Mouse (Mus musculus) ES-CJ7 (cell line): ENCODE data around the gene Tbc1d24.

Experiments
- DNase-seq: peaks from one replicate; pipeline ENCODE4 v3.0.0; 2011; ENCODE audit warnings: low read depth, low spot score

Gene Tbc1d24

GRCm38 (mm10) chr17:24173423-24173822, 31.9 kb downstream of the Tbc1d24 start:
- DNase-seq, result peak; percentile 84

GRCm38 (mm10) chr17:24171738-24172137, 33.6 kb downstream of the Tbc1d24 start:
- DNase-seq, result no peak

DNA sequence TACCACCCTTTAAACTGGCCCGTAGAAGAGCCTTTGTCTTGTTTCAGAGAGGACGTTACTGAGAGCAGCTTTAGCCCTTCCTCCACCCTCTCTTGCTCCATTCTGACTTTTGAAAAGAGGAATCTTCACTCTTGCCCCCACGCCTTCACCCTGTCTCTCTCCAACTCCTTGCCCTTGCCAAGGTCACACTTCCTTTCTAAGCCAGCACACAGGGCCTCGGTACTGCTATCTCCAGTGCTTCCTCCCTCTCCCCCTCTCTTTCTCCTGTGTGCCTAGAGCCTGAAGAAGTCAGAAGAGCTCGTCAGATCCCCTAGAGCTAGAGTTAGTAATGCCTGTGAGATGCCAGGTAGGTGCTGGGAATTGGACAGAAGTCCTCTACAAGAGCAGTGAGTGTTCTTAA, 34.6 kb downstream of the Tbc1d24 start:
- peak; percentile 46 for DNase-seq

DNA sequence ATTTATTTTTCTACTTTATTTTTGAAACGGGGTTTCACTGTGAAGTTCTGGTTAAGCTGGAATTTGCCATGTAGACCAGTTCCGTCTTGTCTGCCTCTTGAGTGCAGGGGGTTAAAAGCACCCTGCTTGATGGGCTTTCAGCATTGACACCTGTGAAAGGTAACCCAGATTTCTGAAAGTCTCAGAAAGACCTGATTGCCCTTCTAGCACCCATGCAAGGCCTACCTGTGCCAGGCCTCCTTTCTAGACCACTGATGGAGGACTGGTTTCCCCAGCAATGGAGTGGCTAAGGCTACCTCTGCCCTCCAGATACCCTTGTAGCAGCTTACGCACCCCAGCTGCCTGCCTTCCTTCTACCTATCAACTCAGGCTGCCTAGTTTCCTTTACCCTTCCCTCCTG, 35.2 kb downstream of the Tbc1d24 start:
- no peak for DNase-seq

GRCm38 (mm10) chr17:24169317-24170065, 35.9 kb downstream of the Tbc1d24 start, which contains the start of gene Atp6v0c:
Gene Atp6v0c, minus strand, starts transcription at chr17:24169702.
- peak; percentile 96 for DNase-seq

- DNase-seq, result peak; percentile 72
Observed at GRCm38 (mm10) chr17:24168590-24169277, 36.6 kb downstream of the Tbc1d24 start.

- no peak for DNase-seq
Observed at GRCm38 (mm10) chr17:24167891-24168505, 37.4 kb downstream of the Tbc1d24 start.

- no peak for DNase-seq
Observed at GRCm38 (mm10) chr17:24167120-24167519, 38.2 kb downstream of the Tbc1d24 start.

DNA sequence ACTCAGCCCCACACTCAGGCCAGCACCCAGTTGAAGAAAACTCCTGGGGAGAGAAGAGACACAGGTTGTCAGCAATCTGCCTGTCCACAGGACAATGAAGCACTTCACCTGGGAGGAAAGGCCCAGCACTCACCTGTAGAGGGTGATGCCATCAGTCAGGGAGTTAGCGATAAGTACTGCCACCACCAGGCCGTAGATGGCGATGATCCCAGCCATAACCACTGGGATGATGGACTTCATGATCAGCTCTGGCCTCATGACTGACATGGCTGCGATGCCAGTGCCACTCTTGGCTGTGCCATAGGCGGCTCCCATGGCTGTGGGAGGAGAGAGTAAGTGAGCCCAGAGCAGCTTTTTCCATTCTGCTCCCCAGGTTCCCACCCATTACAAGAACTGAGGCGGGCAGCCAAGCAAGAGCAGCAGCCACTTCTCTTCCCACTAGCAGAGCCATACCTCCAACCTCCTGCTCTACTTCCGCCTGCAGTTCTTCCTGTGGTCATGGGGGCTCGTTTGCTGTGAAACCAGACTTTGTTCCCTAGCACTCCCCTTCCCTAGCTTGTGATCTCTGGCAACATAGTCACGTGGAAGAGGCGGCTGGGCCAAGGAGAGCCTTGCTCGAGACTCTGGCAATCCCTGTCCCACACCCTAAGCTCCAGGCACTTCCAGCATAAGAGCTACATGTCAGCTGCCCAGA, 40.6 kb downstream of the Tbc1d24 start:
- no peak for DNase-seq

- DNase-seq, result peak; percentile 98
Observed at GRCm38 (mm10) chr17:24163176-24163962, 42.0 kb downstream of the Tbc1d24 start, which contains the start of gene Amdhd2. Gene Amdhd2, minus strand, starts transcription at chr17:24163766.

- DNase-seq, result peak; percentile 36
Observed at GRCm38 (mm10) chr17:24162584-24163175, 42.7 kb downstream of the Tbc1d24 start.

DNA sequence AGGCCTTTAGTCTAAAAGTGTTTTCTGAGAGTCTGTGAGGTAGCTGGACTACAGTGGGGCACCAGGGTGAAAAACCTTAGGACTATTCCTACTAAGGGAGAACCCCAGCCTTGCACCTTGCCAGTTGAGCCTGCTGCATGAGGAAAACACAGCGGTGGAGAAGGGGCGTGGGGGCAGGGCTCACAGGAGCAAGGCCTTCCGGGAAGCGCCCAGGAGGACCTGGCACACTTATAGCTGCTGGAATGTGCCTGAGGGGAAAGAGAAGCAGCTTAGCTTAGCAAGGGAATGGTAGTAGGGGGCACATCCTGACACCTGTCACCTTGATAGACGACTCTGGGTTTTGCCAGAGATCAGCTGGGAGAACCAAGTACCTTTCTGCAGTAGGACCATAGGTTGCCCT, 43.9 kb downstream of the Tbc1d24 start:
- no peak for DNase-seq

GRCm38 (mm10) chr17:24157526-24157925, 47.8 kb downstream of the Tbc1d24 start:
- DNase-seq, result no peak

DNA sequence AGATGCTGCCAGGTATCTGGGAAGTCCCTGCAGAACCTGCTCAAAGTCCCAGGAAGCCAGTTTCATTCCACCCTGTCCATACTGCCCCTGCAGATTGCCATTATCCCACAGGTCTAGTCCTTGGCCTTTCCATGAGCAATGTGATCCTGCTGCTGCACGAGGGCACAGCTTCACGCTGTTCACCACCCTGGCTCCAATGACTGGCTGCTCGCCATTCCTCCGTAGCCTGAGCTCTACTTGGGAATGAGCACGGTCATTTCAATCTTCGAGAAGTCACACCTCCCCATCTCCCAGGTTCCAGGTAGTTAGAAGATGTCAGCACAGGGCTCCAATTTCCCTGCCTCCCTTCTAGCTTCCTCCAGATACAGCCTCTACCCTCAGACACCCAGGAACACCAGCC, 48.2 kb downstream of the Tbc1d24 start:
- no peak for DNase-seq

- no peak for DNase-seq
Observed at GRCm38 (mm10) chr17:24156394-24156793, 49.0 kb downstream of the Tbc1d24 start.

DNA sequence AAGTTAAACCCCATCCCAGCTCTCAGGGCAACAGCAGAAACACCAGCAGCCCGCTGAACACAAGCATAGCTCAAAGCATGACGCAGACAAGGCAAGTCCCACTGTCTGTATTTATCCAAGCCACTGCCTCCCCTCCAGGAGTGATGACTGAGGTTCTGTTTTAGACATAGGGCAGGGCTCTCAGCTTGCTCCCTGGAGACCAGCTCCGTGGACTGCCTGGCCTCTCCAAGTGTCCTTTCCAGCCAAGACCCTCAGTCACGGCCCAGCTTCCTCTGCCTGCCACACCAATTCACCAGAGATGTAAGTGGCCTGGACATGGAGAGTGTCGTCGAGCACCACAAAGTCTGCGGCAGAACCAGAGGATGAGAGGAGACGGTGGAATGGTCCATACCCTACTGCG, 49.6 kb downstream of the Tbc1d24 start:
- no peak for DNase-seq

- DNase-seq, result no peak
Observed at GRCm38 (mm10) chr17:24154463-24154862, 50.9 kb downstream of the Tbc1d24 start.

DNA sequence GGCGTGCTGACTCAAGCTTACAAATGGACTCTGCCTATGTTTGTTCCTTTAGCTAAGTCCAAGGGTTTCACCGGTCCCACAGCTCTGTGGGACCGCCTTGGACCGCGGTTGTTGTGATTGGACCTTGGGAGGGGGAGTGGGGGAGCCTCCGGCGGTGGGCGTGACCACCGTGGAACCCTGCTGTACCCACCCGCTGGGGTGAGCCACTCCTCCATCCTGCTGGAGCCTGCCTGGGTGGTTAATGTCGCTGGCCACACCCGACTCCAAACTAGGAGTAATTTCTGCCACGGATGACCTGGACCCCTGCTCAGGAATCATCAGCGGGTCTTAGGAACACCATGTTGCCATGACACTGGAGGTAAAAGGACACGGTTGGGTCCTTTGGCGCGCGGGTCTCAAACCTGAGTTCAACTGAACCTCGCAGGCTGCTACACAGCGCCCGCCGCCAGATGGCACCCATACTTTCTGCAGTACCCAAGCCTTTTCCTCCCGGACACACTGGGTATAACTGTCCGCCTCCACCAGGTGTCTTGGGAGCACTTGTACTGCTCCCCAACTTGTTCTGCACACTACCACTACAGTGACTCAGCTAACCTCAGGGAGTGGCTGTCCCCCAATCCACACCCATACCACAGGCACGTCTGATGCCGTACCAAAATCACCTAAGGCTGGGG, 53.3 kb downstream of the Tbc1d24 start:
- DNase-seq, result peak; percentile 95

- DNase-seq, result peak; percentile 59
Observed at GRCm38 (mm10) chr17:24151382-24151781, 54.0 kb downstream of the Tbc1d24 start.

DNA sequence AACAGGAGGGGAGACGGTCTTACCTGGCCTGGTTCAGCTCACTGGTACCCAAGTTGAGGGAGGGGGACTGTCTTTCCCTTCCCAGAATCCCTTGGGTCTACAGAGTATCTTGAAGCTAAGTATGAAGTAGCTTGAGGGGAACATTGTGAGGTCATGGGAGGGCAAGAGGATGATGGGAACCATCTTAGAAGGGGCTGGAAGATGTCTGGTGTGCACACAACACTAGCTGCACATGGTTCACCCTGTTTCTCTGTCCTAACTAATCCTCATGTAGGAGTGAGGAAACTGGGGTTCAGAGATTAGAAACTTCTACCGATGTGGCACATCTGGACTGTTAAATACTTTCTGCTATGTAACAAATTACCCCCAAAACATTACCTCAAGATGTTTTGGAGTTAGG, 54.5 kb downstream of the Tbc1d24 start, which contains the start of gene Pdpk1:
TSS of gene Pdpk1 (minus strand) at position 101 of the 400 bp plus-strand sequence.
- DNase-seq, result no peak
